Mouse (Mus musculus): Measurements from ENCODE around the gene Iqcj.

Iqcj gene

DNA sequence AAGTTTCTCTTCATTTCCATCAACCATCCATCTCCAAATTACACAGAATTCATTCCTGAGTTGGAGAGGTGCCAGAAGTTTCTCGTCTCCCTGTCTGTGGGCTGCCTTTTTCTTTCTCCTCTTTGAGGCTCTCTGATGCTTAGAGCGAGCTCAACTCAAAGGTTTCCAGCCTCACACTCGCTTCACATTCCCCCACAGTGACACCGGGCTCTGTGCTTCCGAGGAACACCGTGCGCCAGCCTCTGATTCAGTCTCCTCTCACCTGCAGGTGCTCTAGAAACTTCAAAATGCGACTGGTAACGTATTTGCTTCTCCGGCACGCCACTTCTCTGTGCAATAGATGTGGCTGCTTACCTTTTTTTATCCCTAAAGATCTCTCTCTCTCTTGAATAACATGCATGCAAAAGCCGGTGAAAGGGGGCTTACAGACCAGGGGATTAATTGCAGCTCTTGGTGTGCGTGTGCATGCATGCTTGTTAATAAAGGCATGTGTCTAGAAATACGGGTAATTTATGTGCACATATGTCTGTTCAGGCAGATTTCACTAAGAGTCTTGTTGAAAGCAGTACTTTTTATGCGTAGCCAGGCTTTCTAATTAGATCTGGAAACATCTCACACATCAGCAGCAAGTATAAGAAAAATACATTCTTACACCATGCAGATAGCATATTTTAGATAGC, at the start of gene Iqcj, which contains the start of gene Iqschfp:
Iqcj (plus strand) TSS at position 195 of the 680 bp plus-strand sequence.
Iqschfp (plus strand) TSS at position 207 of the 680 bp plus-strand sequence.
- DNase-seq (ENCODE audit: low spot score): peak; percentile 24

DNA sequence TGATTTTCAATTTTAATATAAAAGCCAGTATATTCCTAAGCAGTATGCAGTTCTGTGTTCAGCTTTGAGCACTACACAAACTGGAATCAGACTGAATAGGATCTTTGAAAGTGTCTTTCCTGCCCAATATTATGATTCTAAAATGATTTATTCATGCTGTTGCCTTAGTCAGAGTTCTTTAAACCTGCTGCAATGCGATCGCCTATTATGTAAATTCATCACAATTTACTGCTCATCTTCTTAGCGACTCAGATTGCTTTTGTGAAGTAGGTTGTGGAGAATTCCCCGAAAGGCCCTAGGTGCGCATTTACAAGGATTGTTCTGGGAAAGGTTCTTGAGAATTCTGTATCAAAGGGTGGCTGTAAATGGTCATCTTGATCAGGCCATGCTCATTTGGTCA, 39.6 kb upstream of the Iqcj start:
- no peak for DNase-seq (ENCODE audit: low spot score)

DNA sequence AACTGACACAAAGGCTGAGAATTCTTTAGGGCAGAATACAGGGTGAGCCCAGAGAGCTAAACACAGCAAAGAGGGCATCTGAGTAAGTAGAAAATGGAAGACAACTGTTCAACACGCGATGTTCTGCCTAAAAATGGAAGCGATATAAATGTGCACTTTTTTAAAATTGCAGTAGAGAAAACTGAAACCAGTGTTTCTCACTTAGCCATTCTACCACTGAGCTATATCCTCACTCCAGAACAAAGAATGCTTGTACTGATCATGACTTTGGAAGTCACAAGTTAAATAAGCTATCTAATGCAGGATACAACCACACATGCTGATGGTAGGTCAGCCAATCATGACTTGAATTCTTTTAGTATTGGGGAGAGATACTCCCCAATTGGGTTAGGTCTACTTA, 30.5 kb upstream of the Iqcj start:
- DNase-seq (ENCODE audit: low spot score): no peak

DNA sequence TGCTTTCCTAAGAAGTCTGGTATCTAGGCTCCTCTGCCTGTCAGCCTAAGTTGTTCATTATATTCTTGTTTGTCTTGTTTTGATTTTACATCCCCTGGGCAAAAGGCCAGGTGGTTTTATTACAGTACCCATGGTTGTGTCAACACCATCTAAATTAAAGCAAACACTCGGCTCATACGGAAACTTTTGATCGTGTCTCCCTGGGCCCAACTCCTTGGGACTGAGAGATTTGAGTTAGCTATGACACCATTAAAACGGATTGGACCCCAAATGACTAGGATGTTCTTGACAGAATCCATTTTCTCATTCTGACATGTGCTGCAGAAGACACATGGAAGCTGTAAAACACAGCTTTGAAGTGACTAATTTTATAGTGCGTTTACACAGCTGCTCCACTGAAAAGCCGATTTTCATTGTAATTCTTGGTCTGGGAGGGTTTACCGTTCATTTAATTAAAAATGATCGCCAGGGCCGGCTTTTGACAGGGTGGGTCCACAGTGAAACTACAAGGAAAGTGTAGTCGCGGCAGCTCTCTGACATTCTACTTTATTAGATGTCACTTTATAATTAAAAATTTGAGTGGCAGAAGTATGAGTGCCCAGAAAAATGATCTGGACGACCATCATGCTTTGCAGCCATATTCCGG, 24.5 kb upstream of the Iqcj start:
- DNase-seq (ENCODE audit: low spot score): no peak

DNA sequence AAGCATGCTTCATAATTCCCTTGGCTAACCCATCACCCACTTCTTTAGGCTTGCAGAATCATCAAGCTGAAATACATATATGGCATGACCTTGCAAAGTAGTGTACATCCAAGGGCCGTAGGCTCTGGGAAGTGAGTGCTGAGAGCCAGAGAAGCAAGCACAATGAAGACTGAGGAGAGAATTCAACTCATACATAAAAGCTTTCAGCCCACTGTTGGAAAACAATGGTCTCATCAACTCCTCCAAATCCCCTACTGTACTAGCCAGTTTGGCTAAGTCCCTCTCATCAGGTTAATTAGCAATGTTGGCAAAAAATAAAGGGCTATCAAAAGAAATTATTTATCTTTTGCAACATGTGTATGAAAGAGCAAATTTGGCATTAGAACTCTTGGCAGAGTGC, 22.6 kb upstream of the Iqcj start:
- no peak for DNase-seq (ENCODE audit: low spot score)

DNA sequence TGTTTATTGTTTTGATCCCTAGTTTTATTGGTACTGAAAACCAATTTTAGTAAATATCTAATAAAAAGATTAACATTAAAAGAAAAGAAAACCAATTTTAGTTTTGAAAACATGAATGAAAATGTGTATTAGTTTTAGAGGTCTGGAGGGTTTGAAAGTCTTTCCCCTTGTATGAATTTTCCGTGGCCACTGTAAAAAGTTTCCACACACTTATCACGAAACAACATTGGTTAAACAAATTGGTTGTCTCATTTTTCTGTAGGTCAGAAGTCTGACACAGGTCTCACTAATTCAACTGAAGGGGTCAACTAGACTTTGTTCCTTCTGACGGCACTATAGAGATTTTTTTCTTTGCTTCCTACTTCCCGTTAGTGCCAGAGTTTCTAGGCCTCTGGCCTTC, 14.8 kb upstream of the Iqcj start:
- no peak for DNase-seq (ENCODE audit: low spot score)

DNA sequence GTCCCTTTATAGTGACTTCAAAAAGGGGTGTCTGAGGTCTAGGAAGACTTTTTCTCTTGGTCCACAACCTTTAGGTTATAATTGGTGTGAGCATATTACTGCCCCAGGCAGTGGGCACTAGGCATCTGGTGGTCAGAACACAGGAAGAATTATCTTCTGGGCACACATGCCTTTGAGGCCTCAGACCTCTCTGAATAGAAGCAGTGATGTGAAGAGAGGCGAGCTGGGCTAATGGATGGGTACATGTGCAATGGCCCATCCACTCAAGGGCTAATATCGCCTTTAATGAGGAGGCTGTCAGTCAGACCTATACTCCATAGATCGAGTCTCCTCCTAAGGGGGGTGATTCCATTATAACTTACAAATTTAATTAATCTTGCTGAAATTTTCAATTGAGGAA, 7.7 kb upstream of the Iqcj start:
- no peak for DNase-seq (ENCODE audit: low spot score)

DNA sequence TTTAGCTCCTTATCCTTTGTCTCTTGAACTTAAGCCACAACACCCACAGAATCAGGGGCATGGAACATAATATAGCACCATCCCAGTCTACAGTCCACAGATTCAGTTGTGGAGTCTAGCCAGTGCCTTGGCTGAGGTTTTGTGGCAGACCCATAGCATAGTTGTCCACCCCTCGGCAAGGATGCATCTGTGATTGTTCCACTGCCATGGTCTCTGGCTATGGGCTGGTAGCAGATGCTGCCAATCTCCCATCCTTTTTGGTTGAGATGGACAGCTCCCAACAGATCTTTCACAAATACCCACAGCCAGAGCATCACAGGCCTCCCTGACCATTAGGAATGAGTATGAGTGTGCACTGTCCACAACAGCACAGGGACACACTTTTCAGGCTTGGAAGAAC, 5.8 kb upstream of the Iqcj start:
- no peak for DNase-seq (ENCODE audit: low spot score)

DNA sequence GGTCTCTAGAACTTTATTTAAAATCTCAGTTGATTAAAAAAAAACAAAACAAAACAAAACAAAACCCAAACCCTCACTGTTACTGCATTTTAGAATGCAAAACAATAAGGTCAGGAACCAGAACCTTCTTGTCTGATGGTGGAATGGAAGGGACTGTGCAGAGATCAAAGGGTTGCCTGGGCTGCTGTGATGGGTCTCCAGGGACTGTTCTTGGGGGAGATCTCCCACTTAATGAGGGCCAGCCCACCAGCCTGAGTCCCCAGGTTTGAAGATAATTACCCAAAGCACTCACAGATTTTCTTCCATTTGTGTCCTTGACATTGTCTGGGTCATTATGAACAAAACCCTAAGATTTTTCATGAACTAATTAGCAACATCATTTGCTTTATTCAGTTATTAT, 4.8 kb upstream of the Iqcj start:
- DNase-seq (ENCODE audit: low spot score): no peak

DNA sequence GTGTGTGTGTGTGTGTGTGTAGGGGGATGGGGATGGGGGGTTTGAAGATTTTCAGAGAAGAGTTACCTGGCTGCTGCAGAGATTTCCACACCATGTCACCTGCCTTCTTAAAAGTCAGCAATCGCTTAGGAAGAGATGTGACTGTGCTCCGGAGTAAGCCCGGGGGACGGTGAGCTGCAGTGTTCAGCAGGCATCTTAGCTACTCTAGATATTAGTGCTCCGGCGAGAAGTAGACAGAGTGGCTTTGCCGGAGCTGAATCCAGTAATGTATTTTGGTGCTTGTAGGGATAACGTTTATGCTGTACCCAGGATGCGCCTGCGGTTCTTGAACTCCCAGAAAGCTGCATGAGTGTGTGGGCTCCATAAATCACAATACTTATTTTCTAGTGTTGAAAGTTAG, 748 bp downstream of the Iqcj start:
- DNase-seq (ENCODE audit: low spot score): peak; percentile 11

DNA sequence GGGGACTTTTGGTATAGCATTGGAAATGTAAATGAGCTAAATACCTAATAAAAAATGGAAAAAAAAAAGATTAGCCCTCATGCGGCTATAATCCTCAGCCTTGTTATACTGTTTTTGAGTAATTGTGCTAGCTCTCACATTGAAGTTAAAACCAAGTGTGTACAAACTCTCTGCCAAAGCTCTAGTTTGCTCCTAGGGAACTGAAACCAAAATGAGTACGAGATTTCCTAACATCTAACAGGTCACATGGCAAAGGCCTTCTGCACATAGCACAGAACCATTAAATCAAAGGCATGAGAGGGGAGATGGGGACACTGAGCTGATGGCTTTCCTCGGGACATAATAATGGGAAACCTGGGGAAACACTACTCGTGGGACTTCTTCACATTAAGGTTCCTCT, 10.5 kb downstream of the Iqcj start:
- DNase-seq (ENCODE audit: low spot score): no peak

DNA sequence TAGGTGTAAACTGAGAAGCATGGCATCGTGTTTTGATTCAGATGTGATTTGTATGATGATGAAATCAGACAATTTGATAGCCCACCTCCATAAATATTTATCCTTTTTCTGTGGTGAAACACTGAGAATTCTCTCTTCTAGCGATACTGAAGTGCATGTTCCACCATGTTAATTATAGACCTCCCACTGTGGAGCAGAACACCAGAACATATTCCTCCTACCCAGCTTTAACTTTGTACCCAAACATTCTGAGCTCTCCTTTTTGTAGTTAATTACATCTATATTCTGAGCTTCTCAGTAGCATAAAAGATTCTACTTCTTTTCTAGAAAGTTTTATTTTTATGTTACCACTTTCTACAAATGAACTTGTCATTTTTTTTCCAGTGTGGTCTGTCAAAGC, 16.6 kb downstream of the Iqcj start:
- DNase-seq (ENCODE audit: low spot score): no peak

DNA sequence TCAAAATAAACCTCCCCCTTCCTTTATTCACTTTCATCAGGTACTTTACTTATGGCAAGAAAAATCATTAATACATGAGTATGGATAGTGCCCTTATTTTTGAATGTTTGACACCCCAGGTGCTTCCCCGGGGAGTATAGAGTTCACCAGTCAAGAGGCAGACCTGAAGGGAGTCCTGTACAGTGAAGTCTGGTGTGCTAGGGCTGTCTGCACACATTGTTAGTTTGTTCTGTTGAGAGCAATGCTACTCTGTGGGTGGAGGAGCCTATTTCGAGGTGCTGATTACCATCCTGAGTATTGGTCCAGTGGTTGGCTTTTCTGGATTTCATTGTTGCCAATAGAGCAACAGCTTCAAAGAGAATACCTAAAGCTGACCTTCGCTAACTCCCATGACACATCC, 26.1 kb downstream of the Iqcj start:
- no peak for DNase-seq (ENCODE audit: low spot score)

DNA sequence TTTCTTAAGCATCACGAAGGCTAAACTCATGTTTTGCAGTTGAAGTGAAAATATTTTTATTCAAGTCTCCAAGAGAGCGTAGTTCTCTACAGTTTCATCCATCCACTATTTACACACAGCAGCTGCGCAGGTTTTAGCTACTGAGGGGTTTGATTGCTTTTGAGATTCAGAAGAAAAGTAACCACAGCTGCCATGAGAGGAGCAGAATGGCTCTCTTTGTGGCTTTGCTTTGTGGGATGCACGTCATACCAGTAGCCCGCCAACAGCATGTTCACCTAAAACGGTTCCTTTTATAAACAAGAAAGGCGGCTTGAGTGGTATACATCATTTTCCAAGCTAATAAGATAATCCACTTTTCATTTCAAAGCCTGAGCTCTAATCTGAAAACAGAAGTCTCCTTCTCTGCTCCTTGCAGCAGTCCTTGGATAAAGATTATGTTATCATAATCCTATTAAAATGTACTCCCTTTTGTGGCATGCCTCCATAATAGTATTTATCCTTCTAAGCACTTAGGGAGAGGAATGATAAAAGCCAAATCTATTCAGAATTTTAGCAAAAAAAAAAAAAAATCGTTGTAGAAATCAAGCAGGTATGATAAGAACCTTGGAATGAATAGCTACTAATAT, 26.7 kb downstream of the Iqcj start:
- no peak for DNase-seq (ENCODE audit: low spot score)

DNA sequence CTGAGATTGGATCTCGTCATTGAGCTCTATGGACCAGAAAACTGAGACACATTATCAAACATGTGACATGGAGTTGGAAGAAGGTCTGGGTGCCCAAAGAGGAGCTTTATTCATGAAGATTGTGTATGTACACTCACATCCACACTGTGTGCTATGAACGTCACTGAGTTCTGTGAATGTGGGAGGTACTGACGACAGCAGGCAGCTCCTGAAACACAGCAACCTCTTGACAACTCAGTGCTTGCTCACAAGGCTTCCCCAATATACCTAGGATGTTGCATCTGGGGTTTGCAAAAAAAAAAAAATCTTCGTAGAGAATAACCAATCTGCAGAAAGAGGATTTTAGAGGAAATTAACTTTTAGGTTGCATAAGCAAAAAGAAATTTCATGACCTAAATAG, 31.1 kb downstream of the Iqcj start:
- no peak for DNase-seq (ENCODE audit: low spot score)

DNA sequence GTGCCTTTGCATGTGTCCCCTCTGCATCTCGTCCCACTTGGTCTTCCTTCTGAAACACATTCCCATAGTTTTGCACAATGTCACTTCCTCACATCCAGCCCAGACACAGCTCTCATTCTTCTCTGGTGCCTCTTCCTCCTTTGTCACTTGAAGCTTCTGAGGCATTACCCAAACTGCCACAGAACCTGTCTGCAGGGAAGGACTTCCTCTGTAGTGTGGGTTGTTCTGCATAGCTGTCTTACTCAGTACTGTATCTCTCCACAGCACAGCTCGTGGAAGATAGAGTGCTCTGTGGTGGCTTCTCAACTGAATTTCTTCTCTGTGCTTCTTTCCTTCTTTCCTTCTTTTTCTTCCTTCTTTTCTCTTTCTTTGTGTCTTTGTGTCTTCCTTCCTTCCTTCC, 33.4 kb downstream of the Iqcj start:
- no peak for DNase-seq (ENCODE audit: low spot score)

DNA sequence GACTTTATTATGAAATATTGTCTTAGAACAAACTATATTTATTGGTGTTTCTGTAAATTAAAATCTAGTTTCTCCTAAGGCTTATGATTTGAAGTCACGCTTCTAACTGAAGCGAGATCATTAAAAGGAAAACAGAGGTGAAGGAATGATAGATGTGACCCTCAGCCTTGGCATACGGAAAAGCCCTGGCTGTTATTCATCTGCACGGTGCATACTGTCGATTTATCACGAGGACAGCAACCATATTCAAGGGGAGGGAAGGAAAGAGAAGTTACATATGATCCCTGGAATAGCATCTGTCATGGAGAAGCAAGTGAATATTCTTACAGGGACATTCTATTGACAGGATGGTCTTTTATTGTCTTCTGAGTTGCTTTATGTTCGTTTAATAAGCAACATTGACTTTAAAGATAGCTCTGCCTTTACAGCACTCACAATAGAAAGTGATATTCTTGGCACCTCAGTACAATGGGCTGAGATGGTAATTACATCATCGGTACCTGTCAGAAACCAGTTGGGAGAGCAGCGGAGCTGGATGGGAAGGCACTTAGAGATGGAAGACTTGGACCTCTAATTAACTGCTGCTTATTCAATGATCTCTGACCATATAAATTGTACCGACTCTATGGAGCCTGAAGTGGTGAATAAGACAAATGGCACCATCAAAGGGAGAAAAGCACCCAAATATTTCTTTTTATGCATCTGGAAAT, 38.6 kb downstream of the Iqcj start:
- no peak for DNase-seq (ENCODE audit: low spot score)

DNA sequence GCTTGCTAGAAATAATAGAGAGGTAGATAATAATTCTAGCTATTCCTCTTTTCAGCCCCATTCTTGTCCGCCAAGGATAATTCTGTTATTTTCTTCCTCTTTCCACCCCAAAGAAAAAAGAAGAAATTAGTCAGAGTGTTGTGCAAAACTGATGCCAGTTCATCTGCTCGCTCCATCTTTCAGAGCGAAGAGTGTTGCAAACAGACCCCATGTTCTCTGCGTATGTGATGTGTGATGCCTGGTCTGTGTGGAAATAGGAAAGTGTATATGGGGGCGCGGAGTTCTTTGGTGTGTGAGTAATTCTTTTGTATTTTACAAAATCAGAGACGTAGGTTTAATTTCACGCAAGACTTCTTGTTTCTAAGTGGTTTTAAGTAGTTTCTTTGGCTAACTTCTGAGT, 39.2 kb downstream of the Iqcj start:
- DNase-seq (ENCODE audit: low spot score): peak; percentile 8

DNA sequence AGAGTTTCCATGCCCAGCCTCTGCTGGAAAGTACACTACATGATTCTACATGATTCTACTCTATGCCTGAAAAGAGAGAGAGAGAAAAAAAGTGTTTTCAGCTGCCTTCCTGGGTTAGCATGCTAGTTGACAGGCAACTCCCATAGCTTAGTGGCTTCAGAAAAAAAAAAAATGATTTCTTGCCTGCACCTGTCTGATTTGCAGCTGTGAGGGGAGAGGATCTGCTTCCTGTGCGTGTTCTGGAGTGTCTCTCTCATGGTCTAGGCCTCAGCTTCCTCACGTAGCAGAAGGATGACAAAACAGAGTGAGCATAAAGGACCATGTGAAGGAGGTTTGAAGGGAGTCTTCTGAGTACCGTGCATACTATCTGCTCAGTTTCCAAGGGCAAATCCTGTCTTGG, 39.9 kb downstream of the Iqcj start:
- DNase-seq (ENCODE audit: low spot score): no peak

DNA sequence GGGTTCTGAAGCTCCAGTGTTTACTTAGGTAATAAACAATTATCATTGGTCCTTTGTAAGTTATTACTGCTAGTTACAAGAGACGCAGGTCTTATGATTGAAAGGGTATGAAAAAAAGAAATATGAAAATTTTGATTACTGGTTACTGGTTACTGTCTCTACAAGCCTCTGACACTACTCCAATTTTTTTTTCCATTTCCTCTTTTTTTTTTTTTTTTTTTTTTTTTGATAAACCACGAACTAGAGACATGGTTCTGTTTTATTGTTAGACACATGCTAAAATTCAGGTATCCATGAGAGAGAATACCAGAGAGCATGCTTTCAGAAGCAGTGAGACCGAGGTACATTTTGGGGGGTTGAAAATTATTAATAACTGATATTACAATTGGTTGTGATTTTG, 43.8 kb downstream of the Iqcj start:
- no peak for DNase-seq (ENCODE audit: low spot score)

DNA sequence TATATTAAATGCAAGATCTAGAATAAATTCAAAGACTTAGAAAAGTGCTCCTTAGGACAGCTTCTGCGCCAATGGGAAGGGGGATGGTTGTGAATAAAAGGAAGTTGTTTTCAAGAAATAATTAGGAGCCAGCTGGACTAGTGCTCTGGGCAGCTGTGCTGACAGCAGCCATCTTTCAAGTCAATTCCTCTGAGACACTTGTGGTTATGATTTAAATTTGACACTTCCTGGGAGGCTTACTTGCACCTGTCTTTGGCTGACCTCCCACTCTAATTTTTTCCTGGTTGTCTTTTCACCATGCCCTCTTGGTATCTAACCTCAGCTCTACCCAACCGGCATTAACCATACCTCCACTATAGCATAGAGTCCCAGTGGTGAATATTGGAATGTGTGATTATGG, 55.0 kb downstream of the Iqcj start:
- DNase-seq (ENCODE audit: low spot score): no peak

DNA sequence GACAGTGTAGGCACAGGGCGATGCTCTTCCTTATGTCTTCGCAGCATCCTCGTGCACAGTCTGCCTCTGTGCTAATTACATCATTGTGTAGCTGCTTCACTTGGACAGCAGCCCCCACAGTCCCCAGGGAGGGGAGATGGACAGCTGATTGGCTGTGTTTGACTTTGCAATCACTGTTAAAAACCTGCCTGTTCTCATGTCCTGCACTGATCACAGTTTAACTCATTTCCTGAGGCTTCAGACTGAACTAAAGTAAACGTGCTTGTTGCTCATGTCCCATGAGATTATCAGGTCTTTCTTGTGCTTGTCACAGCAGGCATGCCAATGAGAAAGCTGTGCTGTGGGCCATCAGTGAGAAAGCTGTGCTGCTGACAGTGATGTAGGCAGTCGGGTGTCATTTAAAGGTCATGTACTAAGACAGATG, 60.5 kb downstream of the Iqcj start:
- no peak for DNase-seq (ENCODE audit: low spot score)

DNA sequence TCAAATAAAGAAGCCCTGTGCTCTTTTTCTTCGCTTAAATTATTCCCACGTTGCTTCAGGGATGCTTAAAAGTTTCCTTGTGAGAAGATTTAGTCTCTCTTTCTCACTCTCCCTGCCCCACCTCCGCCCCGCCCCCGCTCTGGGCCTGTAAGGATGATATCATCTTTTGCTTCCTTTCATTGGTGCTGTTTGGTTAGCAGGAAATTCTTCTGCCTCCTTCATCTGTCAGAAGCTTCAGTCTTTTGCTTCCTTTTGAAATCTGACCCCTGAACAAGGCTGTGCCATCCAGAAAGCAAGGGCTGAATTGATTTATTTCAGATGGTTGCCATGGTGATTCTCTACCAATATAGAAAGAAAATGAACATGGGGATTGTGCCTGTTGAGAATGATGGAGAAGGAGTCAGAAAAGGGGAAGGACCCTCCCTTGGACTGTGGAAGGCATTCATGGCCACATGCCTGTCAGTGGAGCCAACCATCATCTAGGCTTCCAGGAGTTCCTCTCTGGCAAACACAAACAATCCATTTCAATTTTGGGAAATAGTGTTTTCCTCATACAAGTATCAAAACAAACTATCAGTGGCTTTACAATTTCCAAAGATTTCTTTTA, 62.5 kb downstream of the Iqcj start:
- DNase-seq (ENCODE audit: low spot score): no peak
